Mouse (Mus musculus): ENCODE measurements around the gene Ces3b.

DNA sequence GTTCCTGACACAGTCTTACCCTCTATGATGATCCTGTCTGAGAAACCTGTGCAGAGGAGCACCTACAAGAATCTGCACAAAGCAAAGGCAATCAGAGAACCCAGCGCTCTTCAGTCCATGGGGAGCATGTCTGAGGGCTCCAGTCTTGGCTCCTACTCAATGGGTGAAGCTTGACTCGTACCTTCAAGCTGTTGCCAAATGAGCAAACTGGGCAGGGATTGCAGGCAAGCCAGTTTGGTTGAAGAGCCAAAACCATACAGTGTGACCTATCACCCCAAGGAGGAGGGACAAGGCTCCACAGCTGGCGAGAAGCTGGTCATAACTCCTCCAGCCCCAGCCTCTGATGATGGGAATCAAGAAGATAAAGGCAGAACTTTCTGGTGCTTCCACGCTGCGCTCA lies 48.0 kb downstream of the Ces3b start, which contains the start of gene Ces4a:
- TF ChIP-seq CTCF (IDR thresholded peaks at IDR 0.05; ENCODE audit: borderline replicate concordance, insufficient read depth, low read length) (no peak), POLR2A (IDR thresholded peaks at IDR 0.05; ENCODE audit: low read depth, low read length) (no peak)

Data from embryonic fibroblast, embryonic 13.5 days (primary cell).